Mouse (Mus musculus): ENCODE results near the gene Tmem178b. TPM values are rescaled to one million over a fixed set of nuclear protein-coding genes. Genes with fewer than 3 reads are reported as not detected.

Gene Tmem178b
- 10 to 100 TPM; 10.5 to 26.1 TPM for total RNA-seq (2021)
- long read RNA-seq, experiment 1, full-length matches to known transcripts: 1 of 2 reads
- long read RNA-seq, experiment 1, partial matches to known transcripts: 0 of 2 reads
- long read RNA-seq, experiment 1, other reads (novel, unspliced or antisense): 1 of 2 reads
- long read RNA-seq, experiment 2, full-length matches to known transcripts: 1 of 2 reads
- long read RNA-seq, experiment 2, partial matches to known transcripts: 0 of 2 reads
- long read RNA-seq, experiment 2, other reads (novel, unspliced or antisense): 1 of 2 reads

DNA sequence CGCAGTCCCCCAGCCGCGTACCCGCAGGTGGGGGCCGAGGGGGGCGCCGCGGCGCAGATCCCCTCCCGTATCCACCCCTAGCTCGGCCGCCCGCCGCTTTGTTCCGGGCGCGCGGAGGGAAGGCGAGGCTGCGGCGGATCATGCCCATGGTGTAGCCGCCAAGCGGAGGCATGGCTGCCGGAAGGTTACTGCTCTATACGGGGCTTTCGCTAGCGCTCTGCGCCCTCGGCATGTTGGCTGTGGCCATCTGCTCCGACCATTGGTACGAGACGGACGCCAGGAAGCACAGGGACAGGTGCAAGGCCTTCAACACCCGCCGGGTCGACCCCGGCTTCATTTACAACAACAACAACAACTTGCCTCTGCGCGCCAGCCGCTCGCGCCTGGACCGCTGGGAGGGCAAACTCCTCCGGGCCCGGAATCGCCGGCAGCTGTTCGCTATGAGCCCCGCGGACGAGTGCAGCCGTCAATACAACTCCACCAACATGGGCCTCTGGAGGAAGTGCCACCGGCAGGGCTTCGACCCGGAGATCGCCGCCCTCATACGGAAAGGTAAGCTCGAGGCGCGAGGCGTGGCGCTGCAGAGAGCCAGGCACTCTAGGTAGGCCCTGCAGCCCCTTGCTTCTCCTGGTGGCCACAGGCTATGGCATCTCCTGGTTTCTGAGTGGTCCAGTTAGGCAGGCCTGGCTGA lies at the start of gene Tmem178b:
Gene Tmem178b (plus strand): TSS at position 371 of the 691 bp plus-strand sequence.
- DNase-seq: peak; percentile 46 to 48

GRCm38 (mm10) chr6:39828736-39829135 lies 44.3 kb upstream of the Tmem178b start:
- no peak for DNase-seq

DNA sequence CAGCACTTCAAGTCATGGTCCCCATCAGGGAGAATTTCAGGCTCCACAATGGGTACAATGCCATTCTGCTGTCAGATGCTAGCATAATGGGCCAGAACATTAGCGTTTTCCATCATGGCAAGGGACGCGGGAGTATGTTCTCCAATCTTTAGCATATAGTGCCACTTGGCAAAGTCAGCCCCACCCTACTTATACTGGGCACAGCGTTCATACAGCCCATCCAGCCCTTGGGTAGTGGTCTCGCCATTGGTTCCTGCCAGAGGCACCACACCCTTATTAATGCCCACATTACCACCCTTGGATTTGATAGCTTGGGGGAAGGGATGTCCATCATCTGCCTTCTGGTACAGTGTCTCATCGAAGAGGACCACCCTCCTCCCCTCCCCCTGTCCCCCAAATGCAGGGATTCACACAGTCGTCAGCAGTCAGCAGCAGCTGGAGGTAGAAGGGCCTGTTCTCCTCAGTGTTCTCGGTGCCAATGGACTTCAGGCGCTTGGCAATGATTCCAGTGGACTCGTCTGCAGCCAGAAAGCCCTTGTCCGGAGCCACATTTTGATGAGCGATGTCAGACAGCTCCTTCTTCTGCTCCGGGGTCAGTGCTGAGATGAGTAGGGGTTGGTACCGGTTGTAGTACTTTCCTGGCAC lies 29.3 kb upstream of the Tmem178b start:
- DNase-seq: no peak

- DNase-seq: no peak
Measured at GRCm38 (mm10) chr6:39847538-39847937, 25.5 kb upstream of the Tmem178b start.

DNA sequence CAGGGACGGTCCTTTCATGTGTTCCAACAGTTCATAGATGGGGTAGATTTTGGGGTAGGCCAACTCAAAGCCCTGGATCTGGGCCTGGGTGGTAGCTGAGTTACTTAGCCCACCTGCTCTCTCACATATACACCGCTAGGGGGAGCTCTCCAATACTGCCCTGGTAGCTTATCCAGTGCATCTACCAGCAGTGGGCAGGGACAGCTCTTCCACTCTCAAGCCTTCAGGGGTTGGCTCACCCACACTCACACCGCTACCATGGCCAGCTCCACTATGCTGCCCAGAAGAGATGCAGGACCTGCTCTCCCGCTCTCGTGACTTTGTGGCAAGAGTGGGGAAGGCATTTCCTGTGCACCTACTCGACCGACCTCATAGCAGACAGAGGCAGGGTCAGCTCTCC lies 24.3 kb upstream of the Tmem178b start:
- DNase-seq: peak; percentile 20 to 38

- no peak for DNase-seq
Measured at GRCm38 (mm10) chr6:39849667-39850066, 23.4 kb upstream of the Tmem178b start.

- peak; percentile 49 to 65 for DNase-seq
Measured at GRCm38 (mm10) chr6:39870271-39871135, 2.6 kb upstream of the Tmem178b start.

GRCm38 (mm10) chr6:39871381-39872305 lies 1.4 kb upstream of the Tmem178b start:
- peak; percentile 85 to 87 for DNase-seq

DNA sequence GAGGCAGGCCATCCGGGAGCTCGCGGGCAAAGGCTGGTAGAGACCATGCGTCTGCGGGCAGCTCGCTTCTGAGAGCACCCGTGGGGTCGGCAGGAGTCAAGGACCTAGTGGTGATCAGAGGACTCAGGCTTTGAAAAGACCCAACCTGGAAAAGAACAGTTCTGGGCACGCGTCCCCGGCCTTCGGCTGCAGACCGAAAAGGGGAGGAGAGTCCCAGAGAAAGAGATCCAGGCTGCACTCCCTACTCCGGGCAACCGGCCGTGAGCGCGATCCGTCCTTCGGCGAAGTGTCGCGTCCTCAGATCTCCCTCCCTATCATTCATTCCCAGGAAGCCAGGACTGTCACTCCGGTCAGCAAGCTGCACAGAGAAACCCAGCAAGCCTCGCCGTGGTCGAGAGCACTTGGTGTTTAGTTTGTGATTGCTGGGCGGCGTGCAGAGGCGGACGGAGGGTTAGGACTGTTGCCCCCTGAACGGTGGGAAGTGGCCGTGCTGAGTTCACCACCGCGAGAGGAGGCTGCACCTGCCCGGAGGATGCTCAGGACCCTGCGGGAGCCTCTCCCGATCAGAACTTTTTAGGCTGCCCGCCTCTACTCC lies 668 bp upstream of the Tmem178b start:
- peak; percentile 67 to 75 for DNase-seq

- DNase-seq: no peak
Measured at GRCm38 (mm10) chr6:39875186-39875585, 2.1 kb downstream of the Tmem178b start.

GRCm38 (mm10) chr6:39876444-39876843 lies 3.4 kb downstream of the Tmem178b start:
- no peak for DNase-seq

DNA sequence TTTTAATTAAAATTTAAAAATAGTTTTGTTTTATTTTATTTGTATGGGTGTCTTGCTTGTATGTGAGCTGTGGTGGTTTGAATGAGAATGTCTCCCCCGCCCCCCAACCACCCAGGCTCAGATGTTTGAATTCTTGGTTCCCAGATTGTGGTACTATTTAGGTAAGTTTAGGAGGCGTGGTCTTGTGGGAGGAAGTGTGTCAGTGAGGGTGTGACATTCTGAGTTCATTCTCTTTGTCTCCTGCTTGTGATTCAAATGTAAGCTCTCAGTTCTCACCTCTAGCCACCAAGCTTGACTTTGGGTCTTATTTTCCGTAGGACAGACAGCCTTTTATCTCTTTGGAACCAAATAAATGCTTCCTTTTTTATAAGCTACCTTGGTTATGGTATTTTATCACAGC lies 17.7 kb downstream of the Tmem178b start:
- no peak for DNase-seq

DNA sequence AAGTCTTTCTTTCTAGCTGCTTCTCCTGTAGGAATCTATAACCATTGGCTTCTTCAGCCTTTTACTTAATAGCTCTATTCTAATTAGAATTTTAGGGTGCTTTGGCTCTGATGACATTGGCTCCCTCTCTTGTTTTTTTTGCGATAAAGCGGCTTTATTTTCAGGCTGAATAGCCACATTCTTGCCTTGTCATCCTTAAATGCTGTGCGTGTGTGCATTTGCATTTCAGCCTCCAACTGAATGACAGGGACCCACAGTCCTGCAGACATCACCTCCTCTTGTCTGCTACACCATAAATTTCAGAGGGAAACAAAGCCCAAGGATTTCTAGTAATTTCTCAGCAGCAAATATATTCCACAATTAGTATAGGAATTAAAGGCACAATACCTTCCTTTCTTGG lies 23.4 kb downstream of the Tmem178b start:
- no peak for DNase-seq

GRCm38 (mm10) chr6:39899231-39899630 lies 26.2 kb downstream of the Tmem178b start:
- peak; percentile 27 to 47 for DNase-seq

DNA sequence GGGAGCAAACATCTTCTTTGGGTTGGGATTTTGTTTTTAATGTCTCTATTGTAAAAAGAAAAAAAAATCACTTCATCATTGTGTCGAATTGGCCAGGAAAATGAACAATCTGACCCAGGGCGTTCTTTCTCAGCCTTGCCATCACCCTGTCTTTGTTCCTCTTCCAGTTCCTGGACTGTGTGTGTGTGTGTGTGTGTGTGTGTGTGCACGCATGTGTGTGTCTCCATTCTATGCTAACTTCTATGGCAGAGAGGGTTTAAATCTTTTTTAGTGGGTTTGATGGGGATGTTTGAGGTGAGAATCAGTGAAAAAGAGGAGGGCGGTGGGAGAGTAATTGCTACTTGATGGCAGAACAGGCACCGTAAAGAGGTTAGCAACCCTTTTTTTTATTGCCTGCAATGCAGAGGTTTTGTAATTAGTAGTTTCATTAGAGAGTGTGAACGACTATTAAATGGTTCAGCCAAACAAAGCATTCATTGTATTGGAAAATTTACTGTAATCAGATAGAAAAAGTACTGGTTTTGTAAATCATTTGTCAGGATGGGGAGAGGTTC lies 30.2 kb downstream of the Tmem178b start:
- DNase-seq: no peak

- no peak for DNase-seq
Measured at GRCm38 (mm10) chr6:39903845-39904244, 30.8 kb downstream of the Tmem178b start.

DNA sequence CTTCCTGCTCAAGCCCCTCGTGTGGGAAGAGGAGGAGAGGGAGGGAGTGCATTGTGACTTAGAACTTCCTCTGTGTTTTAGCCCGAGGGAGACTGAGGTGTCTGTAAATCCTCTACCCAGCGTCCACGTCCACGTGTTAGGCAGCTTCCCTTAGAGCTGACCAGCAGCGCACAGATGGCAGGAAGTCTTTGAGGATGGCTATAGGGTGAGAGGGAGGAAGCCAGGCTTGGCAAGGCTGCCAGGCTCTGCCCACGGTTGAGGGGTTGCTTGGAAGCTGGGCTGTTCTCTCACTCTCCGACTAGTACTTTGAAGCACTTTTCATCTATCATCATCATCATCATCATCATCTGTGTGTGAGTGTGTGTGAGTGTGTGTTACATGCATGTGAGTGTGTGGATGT lies 41.9 kb downstream of the Tmem178b start:
- DNase-seq: no peak

- DNase-seq: no peak
Measured at GRCm38 (mm10) chr6:39915636-39916281, 42.7 kb downstream of the Tmem178b start.

DNA sequence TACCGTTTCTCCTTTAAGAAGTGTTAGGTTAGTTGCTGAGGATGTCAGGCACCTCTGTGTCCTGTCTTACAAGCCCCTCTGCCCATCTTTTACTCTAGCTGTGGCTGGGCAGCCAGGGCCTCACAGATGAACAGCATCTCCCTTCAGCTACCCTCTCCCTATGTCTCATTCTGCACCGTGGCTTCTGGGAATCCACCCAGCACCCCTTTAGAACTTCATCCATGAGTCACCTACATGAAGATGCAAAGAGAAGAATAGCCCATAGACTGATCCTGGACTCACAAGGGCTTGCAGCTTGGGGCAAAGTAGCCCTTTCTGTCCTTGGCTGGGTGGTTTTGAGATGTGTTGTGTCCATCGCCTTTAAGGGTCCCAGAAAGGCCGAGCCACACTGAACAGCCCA lies 43.4 kb downstream of the Tmem178b start:
- no peak for DNase-seq

DNA sequence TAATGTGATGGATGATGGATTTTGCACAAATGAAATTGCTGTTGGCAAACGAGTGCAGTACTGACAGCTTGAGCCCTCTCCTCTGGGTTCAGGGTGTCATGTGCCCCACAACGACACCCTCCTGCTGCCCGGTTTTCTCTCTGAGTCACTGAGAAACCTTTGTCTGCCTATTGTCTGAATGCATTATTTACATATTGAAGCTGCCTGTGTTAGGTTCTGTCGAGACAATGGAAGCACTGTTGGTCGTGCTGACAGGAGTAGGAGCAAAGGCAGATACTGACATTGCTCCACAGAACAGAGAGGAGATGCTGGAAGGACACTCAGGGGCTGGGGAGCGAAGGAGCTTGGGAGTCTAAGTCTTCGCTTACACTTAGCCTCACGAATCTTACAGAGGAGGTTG lies 44.2 kb downstream of the Tmem178b start:
- DNase-seq: no peak
